Mouse (Mus musculus) forebrain, embryonic 13.5 days (tissue): ENCODE measurements around the gene Pif1. TPM values are rescaled to one million over a fixed set of nuclear protein-coding genes. Genes with fewer than 3 reads are reported as not detected.
A peak's percentile ranks its signal among the peaks of the same experiment; 100 is the strongest.

Experiments used
- ATAC-seq: fragments of 200-750 bp; cut with Nextera tagmentation; 2 replicates; pipeline ENCODE4 v1.8.0; 2017
- H3K27ac ChIP-seq: fragments of 300-500 bp; sonication (generic); 2 replicates; pipeline ENCODE4 v1.5.1; 2015; ENCODE audit warnings: inconsistent platforms, mild to moderate bottlenecking, moderate library complexity
- H3K27me3 ChIP-seq: fragments of 300-500 bp; sonication (generic); 2 replicates; pipeline ENCODE4 v1.6.1; 2015; ENCODE audit warnings: mild to moderate bottlenecking, inconsistent platforms
- H3K36me3 ChIP-seq: fragments of 300-500 bp; sonication (generic); 2 replicates; pipeline ENCODE4 v1.6.1; 2015; ENCODE audit warnings: mild to moderate bottlenecking, inconsistent platforms; ENCODE audit not compliant: poor library complexity, severe bottlenecking
- H3K4me1 ChIP-seq: fragments of 300-500 bp; sonication (generic); 2 replicates; pipeline ENCODE4 v1.6.1; 2015; ENCODE audit warnings: inconsistent platforms
- H3K4me2 ChIP-seq: fragments of 300-500 bp; sonication (generic); 2 replicates; pipeline ENCODE4 v1.6.1; 2015; ENCODE audit warnings: inconsistent platforms, mild to moderate bottlenecking, moderate library complexity
- H3K4me3 ChIP-seq: fragments of 300-500 bp; sonication (generic); 2 replicates; pipeline ENCODE4 v1.5.1; 2015; ENCODE audit warnings: mild to moderate bottlenecking, inconsistent platforms
- H3K9ac ChIP-seq: fragments of 300-500 bp; sonication (generic); 2 replicates; pipeline ENCODE4 v1.6.1; 2015; ENCODE audit warnings: mild to moderate bottlenecking, inconsistent platforms
- H3K9me3 ChIP-seq: fragments of 300-500 bp; sonication (generic); replicated peaks from 2 replicates; pipeline ENCODE4 v1.6.1; 2016; ENCODE audit warnings: inconsistent platforms
- WGBS: fragments of 180-500 bp; shearing (Covaris S2); methylation state at CpG from one replicate; pipeline ENCODE4 v1.1.7; 2015; 5-methylcytosine and 5-hydroxymethylcytosine counted together
- polyA plus RNA-seq: library from polyadenylated mRNA; unstranded; fragments of >200 nt; fragmentation: Nextera tagmentation; extraction: Ambion mirVana; gene quantifications from 2 replicates; pipeline ENCODE4 v1.2.1, GENCODE M21; 2015

Gene Pif1
- polyA plus RNA-seq, 1 experiment from 2014 or later: 21.2 TPM

DNA sequence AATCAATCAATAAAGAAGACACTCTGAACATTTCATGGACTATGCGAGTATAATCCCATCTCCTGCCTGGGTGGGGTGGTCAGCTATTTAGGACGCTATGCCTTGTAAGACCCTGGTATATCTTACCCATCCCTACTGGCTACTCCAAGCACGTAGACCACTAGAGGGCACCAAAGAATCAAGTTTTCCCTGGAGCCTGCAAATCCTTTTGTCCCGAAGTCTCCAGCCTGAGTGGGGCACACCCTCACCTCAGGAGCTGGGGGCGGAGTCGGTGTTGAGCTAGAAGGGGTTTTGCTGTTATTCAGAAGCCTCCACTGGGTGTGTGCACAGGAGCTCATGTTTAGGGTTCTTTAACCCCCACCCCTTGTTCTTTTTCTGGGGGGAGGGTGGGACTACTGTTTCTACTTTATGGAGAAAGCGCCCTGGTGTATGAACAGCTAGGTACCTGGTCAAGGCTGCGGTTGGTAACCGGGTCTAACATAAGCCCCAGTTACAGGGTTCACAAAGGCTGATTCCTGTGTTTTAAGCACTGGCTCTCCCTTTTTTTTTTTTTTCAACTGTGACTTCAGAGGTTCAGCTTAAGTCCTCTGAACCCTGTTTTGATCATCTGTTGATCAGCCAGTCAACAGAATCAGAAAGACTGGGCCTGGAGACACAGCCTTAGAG is 18.6 kb downstream of the Pif1 start:
- Histone ChIP-seq H3K4me3 (no peak overlapping the region), H3K9me3 (no peaks in the 10 kb centered on the region), H3K4me2 (peak overlapping the region; percentile 53), H3K9ac (peak overlapping the region; percentile 31; the same call in 1 of the 2 replicates), H3K27me3 (no peaks in the 10 kb centered on the region), H3K36me3 (no peaks in the 10 kb centered on the region), H3K4me1 (no peaks in the 10 kb centered on the region), H3K27ac (no peak overlapping the region)
- ATAC-seq: peak; percentile 94
- 6% methylated on average over 9 of the region's 9 CpGs for WGBS

DNA sequence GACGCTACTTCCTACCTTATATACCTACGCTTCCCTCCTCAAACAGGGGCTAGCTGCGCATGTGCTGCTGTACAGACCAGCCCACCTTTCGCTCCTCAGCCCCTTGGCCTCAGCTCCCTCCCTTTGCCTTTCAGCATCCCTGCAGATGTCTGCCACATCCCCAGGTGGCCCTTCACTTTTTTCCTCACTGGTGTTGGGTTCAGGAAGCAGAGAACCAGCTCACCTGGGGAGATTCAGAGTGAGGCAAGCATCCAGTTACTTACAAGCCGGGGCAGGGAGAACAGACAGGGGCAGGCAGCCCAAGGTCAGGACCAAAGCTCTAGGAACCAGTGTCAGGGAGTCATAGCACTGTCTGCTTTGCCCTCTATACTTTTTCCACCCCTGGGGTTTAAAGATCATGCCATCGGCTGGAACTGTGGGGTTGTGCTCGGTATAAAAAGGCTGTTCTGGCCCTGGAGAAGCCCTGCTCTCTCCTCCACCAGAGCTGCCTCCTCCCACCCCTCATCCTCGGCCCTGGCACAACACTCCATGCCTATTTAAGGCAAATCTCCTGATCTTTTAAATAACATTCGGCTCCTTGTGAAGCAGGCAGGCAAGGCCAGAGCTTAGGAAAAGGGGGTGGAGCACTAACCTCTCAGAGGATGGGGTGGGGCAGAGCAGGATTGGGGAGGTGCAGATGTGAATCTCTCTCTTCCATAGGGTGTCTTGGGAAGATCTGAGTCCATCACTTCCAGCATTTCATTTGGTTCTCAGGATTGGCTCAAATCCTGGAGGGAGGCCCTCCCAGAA is 19.6 kb downstream of the Pif1 start:
- Histone ChIP-seq H3K36me3 (no peaks in the 10 kb centered on the region), H3K27me3 (no peaks in the 10 kb centered on the region), H3K4me3 (no peak overlapping the region), H3K4me2 (no peak overlapping the region), H3K9me3 (no peaks in the 10 kb centered on the region), H3K9ac (no peak overlapping the region), H3K4me1 (no peaks in the 10 kb centered on the region), H3K27ac (no peak overlapping the region)
- no peak for ATAC-seq
- WGBS: 25% methylated on average over 9 of the region's 9 CpGs

DNA sequence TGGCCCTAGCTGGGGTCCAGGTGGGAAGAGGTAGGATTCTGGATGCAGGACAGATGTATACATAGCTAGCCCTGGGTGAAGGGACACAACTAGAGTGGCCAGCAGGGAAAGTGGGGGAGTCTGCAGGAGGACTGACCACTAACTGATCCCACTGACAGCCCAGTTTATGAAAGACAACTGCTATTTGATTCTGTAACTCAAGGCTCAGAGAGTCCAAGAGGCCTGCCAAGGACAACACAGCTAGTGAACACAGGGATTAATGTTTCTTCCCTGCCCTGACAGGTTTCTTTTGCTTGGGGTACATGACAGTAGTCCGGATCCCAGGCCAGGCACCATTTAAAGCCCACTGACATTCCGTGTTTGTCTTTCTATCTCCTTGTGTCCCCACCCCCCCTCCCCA is 20.2 kb downstream of the Pif1 start:
- Histone ChIP-seq H3K36me3 (no peaks in the 10 kb centered on the region), H3K9me3 (no peaks in the 10 kb centered on the region), H3K4me1 (no peaks in the 10 kb centered on the region), H3K9ac (no peak overlapping the region), H3K27me3 (no peaks in the 10 kb centered on the region), H3K4me3 (no peak overlapping the region), H3K4me2 (no peak overlapping the region), H3K27ac (no peak overlapping the region)
- no peak for ATAC-seq
- 57% methylated on average over 2 of the region's 2 CpGs for WGBS

DNA sequence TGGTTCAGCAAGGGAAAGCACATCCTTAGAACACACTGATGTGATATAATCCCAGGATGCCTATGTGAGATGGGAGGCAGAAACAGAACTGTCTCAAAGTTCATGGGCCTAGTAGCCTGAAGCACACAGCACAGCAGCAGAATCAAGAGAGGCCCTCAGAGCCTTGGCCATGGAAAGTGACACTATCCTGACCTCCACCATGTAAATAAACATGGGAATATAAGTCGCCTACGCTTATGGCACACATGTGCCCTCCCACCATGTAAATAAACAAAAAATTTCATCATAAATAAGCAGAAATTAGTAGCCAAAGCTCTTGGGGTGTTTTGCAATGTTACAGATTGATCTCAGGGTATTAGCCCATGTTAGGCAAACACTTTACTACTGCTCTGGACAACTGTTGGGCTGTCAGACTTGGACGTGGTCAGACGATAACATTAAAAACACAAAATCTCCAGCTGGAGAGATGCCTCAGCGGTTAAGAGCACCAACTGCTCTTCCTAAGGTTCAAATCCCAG is 25.1 kb downstream of the Pif1 start:
- ATAC-seq: no peak
- H3K9ac ChIP-seq: no peak overlapping the region
- H3K36me3 ChIP-seq: no peaks in the 10 kb centered on the region
- H3K9me3 ChIP-seq: no peaks in the 10 kb centered on the region
- no peaks in the 10 kb centered on the region for H3K4me1 ChIP-seq
- H3K4me3 ChIP-seq: no peak overlapping the region
- H3K27ac ChIP-seq: no peak overlapping the region
- no peaks in the 10 kb centered on the region for H3K27me3 ChIP-seq
- 92% methylated on average over 5 of the region's 5 CpGs for WGBS
- H3K4me2 ChIP-seq: no peak overlapping the region

DNA sequence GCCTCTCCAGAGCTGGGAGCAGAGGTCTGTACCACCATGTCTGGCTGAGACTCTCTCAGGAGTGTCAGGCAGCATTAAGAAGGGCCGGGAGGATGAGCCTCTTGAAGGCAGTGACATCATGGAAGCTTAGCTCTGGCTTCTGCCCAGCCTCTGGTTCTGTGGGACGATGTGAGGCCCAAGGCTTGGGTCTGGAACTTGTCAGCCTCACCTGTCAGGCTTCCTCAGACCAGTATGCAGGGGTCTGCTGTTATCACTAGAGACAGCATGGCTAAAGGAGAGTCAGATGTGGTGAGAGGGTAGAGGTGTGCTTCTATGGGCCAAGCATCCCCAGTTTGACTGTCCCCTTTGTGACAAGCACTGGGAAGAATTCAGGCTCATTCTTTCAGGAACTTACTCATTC is 26.1 kb downstream of the Pif1 start:
- Histone ChIP-seq H3K9ac (no peak overlapping the region), H3K4me3 (no peak overlapping the region), H3K27me3 (no peaks in the 10 kb centered on the region), H3K9me3 (no peaks in the 10 kb centered on the region), H3K4me1 (no peaks in the 10 kb centered on the region), H3K27ac (no peak overlapping the region), H3K36me3 (no peaks in the 10 kb centered on the region), H3K4me2 (no peak overlapping the region)
- ATAC-seq: no peak
- 59% methylated on average over 2 of the region's 2 CpGs for WGBS

DNA sequence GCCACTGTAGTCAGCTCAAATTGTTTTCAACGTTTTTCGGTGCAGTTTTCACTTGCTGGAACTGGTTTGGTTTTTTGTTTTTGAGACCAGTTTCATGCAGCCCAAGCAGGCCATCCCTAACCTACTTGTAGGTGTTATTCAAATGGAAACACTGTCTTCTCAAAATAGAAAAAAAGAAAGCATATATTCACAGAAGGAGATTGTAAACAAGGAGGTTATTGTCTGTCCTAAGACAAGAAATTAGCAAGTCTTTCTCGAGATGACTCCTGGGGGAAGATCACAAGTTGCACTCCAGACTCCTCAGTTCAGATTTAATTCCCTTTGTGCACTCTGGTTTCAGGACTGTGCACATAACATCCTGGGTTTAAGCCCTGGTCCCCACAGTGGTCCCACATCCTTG is 32.4 kb downstream of the Pif1 start:
- no peaks in the 10 kb centered on the region for H3K9me3 ChIP-seq
- no peak overlapping the region for H3K4me2 ChIP-seq
- H3K9ac ChIP-seq: no peak overlapping the region
- WGBS: 56% methylated on average over 3 of the region's 3 CpGs
- no peak for ATAC-seq
- H3K4me1 ChIP-seq: no peaks in the 10 kb centered on the region
- no peak overlapping the region for H3K27ac ChIP-seq
- no peak overlapping the region for H3K4me3 ChIP-seq
- H3K27me3 ChIP-seq: no peaks in the 10 kb centered on the region
- no peaks in the 10 kb centered on the region for H3K36me3 ChIP-seq

DNA sequence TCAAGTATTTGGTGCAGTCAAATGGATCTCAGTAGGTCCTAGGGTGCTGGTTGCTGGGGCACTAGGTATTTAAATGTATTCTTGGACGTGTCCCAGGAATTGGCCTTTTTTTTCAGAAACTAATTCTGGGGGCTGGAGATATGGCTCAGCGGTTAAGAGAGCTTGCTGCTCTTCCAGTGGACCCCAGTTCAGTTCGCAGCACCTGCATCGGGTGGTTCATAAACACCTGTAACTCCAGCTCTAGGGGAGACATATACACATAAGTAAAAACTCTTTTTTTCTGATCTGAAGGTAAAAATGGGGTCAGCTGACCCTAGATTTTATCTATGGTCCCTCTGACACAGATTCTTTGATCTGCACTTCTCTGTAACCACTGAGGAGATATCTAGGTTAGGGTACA is 34.2 kb downstream of the Pif1 start:
- Histone ChIP-seq H3K27ac (no peak overlapping the region), H3K9ac (no peak overlapping the region), H3K9me3 (no peaks in the 10 kb centered on the region), H3K4me3 (no peak overlapping the region), H3K27me3 (no peaks in the 10 kb centered on the region; the same call in 1 of the 2 replicates), H3K4me2 (no peak overlapping the region), H3K4me1 (no peaks in the 10 kb centered on the region), H3K36me3 (no peaks in the 10 kb centered on the region)
- ATAC-seq: no peak
- 93% methylated on average over 4 of the region's 4 CpGs for WGBS

DNA sequence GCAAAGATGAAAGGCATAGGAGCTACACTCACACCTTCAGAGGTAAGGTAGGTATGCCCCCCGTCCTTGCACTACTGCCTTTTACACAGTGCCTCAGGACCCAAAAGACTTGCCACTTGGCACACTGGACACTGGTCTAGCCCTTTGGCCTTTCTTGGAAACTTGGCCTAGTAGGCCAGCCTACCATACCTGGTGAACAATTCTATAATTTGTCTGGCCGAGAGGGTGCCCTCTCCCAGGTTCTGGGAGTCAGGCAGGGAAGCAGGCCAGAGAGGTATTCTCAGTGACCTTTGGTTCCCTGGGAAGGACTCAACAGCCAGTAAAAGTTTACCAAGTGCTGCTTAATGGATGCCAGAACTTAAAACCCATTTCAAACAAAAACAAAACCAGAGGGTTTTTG is 34.7 kb downstream of the Pif1 start:
- Histone ChIP-seq H3K9me3 (no peaks in the 10 kb centered on the region), H3K9ac (no peak overlapping the region), H3K4me2 (no peak overlapping the region), H3K4me3 (no peak overlapping the region), H3K36me3 (no peaks in the 10 kb centered on the region), H3K4me1 (no peaks in the 10 kb centered on the region), H3K27me3 (peaks cover 4% of the 10 kb centered on the region; the same call in 1 of the 2 replicates), H3K27ac (no peak overlapping the region)
- WGBS: 89% methylated on average over 2 of the region's 2 CpGs
- no peak for ATAC-seq

DNA sequence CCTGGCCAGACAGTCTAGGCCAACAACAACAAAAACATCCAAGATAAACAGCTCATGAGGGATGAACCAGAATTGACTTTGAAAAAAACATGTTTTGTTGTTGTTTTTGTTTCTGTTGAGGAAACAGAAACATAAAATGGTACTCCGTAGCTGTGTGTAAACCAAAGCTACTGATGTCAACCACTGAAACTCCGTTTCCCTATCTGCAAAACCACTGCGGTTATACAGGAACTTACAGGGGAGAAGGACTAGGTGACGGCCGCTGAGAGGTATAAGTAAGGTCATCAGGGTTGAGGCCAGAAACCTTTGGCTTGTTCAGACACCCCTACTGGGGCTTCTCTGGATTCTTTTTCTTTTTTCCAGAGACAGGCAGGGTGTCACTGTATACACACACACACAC is 35.9 kb downstream of the Pif1 start:
- peaks cover 13% of the 10 kb centered on the region for H3K27me3 ChIP-seq
- 94% methylated on average over 5 of the region's 5 CpGs for WGBS
- H3K4me2 ChIP-seq: no peak overlapping the region
- no peaks in the 10 kb centered on the region for H3K36me3 ChIP-seq
- no peaks in the 10 kb centered on the region for H3K9me3 ChIP-seq
- no peaks in the 10 kb centered on the region for H3K4me1 ChIP-seq
- no peak overlapping the region for H3K27ac ChIP-seq
- no peak overlapping the region for H3K9ac ChIP-seq
- ATAC-seq: no peak
- no peak overlapping the region for H3K4me3 ChIP-seq

DNA sequence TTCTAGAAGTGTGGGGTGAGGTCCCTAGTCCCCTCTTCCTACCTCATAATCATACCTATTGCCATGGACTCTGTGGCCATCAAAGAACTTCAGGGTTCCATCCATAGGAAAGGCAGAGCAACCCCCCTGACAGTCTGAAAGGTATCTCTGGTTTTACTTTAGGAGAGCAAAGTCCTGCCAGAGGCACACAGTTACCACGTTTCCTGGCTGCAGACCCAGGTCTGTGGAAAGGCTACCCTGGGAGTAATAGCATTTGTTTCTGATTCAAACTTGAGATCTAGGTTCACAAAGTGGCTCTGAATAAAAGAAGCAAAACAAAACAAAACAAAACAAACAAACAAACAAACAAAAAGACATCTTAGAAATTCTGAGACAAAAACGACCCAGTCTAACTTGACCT is 37.3 kb downstream of the Pif1 start:
- 75% methylated on average over 2 of the region's 2 CpGs for WGBS
- Histone ChIP-seq H3K27ac (no peak overlapping the region), H3K9me3 (no peaks in the 10 kb centered on the region), H3K4me2 (no peak overlapping the region), H3K27me3 (peaks cover 26% of the 10 kb centered on the region), H3K9ac (no peak overlapping the region), H3K36me3 (no peaks in the 10 kb centered on the region), H3K4me1 (peaks cover 4% of the 10 kb centered on the region), H3K4me3 (no peak overlapping the region)
- no peak for ATAC-seq

DNA sequence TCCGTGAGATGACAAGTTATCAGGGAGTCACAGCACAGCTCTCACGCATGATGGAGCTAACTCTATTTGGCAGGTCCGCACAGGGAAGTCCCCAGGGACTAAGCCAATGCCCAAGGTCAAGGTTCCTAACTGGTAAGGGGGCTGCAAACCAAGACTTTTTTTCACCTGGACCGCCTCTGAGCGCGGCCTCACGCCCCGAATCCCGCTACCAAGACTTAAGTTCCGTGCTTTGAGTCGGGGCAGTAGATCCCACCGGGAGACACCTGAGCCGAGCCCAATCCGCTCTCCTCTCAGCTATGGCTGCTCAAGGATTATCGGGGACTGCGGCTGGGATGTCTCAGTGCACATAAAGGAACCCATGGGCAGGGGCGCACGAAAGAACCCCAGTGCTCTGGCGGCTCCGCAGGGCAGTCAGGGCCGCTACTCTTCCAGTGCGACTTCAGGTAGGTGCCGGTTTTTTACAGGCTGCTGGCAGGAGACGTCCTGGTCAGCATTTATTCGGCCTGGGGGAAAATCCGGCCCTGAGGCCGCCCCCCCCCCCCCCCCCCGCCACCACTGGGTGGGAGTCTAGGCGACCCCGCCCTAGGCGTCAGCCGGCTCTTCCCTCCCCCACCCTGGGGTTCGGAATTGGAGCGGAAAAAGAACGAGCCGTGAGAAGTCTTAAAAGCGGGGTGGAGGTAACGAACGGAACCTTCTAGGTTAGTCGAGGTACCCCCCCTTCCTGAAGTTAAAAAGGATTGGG is 42.2 kb downstream of the Pif1 start, which contains the start of gene Rbpms2:
Gene Rbpms2 (plus strand): TSS at position 624 of the 742 bp plus-strand sequence.
- peak within 1 kb of the TSS; percentile 99 for H3K4me2 ChIP-seq

More for the DNA sequence above, 42.2 kb downstream of the Pif1 start, which contains the start of gene Rbpms2:
- Histone ChIP-seq H3K9ac (peak within 1 kb of the TSS; percentile 73), H3K27ac (no peak within 1 kb of the TSS), H3K36me3 (no peaks in the 10 kb centered on the region), H3K27me3 (peaks cover 71% of the 10 kb centered on the region), H3K4me3 (peak within 1 kb of the TSS; percentile 65), H3K4me1 (peaks cover 21% of the 10 kb centered on the region), H3K9me3 (no peaks in the 10 kb centered on the region)
- WGBS: 1% methylated on average over 37 of the region's 40 CpGs
- no peak for ATAC-seq
